Mouse (Mus musculus) c-Kit-negative CD71-positive TER-119-positive erythroid progenitor cells, embryonic 14.5 days (primary cell): ENCODE measurements around the gene Ercc2.

Source experiments
- DNase-seq: peaks from one replicate; pipeline ENCODE4 v3.0.0-alpha.2; 2013; ENCODE audit warnings: low read depth, low spot score

Gene Ercc2

DNA sequence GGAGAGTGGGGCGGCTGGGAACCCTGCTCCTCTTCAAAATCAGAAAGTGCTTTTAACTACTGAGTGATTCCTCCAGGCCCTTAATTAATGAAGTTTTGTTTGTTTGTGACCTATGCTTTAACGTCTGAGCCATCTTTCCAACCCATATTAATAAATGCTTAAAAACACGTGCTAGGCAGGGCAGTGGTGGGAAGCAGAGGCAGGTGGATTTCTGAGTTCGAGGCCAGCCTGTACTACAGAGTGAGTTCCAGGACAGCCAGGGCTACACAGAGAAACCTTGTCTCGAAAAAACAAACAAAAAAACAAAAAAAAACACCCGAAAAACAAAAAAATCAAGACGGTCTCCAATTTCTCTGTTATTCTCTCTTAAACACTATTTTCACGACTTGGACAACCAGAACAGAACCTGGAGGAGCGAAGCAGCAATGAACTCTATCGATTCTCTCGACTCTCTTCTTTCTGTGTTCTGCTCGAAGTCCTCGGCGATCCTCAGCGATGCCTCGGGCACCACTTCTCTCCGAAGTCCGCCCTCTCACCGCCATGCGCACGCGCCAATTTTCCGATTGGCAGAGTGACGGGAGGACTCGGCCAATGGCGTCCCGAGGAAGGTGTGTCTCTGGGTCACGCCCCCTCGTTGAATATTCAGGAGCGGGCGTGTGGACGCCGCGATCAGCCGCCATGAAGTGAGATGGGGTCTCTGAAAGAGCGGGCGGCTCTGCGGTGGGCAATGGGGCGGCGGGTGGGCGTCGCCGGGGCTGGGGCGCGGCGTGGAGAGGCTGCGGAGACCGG, at the start of gene Ercc2:
TSS of gene Ercc2 (plus strand) at position 634 of the 789 bp plus-strand sequence.
- peak; percentile 97 for DNase-seq

DNA sequence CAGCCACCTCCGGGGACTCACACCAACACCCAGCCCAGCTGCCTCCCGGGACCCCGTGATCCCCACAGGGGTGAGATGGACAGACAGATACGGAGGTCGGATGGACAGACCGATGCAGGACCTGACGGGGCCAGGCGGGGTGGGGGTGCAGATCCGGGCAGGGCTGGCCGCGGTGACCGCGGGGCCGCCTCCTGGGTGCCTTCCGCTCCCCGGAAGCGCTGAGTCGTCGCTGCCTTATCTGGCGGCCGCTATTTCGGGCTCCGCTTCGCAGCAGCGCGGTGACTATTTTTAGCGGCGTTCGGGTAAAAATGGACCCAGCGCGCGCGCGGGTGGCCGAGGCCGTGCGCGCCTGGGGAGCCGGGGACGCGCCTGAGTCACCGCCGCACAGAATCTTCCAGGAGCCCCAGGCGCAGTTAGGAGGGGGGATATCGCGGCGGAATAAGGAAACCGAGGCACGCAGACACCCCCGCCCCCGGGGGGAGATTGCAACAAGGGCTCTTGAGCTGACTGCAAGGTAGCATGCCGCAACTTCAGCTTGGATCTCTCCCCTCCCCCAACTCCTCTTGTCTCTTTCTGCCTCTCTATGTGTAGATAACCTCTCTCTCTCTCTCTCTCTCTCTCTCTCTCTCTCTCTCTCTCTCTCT, 49.0 kb upstream of the Ercc2 start:
- DNase-seq = no peak

DNA sequence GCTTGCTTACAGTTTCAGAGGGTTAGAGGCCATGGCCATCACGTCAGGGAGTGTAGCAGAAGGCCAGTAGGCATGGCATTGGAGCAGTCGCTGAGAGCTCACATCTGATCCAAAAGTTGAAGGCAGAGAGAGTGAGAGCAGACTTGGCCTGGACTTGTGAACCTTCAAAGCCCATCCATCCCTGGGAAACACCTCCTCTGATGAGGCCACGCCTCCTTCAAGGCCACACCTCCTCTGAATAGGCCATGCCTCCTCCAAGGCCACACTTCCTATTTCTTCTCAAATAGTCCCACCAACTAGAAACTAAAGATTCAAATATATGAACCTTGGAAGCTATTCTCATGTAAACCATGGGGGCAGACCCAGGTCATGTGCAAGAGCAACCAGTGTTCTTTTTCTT, 46.2 kb upstream of the Ercc2 start:
- no peak for DNase-seq

DNA sequence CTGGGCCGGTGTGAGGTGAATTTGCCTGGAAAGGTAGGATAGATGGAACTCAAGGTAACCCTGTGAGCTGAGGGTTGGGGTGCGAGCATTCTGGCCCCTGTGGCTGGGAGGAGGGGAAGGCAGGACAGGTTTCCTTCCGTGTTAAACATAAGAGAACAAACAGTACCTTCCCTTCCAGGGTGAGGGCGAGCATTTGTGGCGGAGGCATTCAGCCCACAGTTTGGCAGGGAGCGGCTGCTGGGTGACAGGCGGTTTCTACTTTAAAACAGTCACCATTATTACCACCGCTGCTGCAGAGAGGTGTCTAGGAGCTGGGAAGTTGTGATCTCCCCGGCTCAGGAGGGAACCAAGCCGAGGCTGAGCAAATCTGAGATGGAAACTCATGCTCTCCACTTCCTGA, 44.7 kb upstream of the Ercc2 start:
- DNase-seq = no peak

DNA sequence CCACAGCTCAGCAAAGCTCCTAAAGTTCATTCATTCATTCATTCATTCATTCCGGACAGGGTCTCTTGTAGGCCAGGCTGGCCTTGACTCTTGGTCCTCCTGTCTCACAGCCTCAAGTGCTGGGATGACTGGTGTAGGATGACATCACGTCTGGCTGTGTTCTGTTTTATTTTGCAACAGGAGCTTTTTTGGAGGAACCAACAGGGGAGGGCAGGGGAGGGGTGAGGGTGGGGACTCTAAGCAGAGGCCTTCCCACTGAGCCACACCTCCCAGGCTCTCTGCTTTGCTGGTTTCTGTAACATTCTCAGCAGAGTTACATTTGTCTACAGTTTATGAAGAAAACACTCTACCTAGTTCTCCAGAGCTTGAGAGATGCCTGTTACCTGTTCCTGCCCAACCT, 43.8 kb upstream of the Ercc2 start:
- no peak for DNase-seq

DNA sequence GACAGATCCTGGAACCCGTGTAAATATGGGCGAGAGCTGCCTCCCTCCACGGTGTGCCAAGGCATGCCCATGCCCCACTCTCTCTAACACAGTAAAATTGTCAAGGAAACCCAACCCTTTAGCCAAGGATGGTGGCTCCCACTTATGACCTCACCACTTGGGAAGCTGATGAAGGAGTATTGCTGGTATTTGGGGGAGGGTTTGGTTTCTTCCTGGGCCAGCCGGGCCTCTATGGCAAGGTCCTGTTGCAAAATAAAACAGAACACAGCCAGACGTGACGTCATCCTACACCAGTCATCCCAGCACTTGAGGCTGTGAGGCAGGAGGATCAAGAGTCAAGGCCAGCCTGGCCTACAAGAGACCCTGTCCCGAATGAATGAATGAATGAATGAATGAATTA, 43.2 kb upstream of the Ercc2 start:
- DNase-seq = no peak

DNA sequence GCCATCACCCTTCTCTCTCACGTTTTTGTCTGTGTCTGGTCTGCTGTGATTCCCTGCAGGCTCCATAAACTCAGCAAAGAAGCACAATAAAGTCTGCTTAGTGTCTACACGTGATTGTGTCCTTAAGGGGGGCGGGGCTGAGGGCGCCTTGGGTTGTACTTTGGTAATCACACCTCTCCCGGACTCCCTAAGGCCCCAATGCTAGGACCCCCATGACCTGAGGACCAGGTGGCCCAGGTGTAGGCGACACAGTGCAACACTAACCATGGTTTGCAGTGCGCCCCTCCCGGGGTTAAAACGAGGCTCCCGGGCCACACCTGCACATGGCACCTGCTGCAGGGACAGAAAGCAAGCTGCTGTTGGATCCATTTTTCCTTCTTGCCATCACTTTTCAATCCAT, 40.6 kb upstream of the Ercc2 start:
- DNase-seq = no peak

DNA sequence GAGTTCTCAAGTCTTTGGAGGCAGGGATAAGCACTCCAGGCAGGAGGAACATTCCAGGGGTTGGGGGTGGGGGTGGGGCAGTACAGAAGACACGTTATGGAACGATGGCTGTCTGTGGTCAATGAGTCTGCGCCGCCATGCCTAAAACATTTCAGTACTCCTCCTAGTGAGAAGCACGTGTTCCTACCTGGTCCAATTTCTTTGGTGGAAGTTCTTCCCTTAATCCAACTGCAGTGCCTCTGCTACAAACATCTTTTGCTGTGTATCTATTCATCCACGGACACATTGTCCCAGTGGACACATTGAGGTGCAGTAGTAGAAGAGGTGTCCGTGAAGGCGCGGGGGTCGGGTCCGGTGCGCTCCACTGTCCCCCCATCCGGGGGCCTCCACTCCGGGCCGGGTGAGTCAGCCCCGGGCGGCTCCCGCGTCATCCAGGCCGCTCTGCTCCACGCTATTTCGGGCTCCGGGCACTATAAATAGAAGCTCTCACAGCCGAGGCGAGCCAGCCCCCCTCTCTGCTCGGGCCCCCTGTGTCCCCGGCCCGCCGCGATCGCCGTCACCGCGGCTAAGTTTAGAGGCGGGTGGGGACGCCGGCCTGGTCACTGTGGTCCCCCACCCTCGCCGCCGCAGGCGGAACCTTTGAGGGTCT, 39.9 kb upstream of the Ercc2 start:
- no peak for DNase-seq

DNA sequence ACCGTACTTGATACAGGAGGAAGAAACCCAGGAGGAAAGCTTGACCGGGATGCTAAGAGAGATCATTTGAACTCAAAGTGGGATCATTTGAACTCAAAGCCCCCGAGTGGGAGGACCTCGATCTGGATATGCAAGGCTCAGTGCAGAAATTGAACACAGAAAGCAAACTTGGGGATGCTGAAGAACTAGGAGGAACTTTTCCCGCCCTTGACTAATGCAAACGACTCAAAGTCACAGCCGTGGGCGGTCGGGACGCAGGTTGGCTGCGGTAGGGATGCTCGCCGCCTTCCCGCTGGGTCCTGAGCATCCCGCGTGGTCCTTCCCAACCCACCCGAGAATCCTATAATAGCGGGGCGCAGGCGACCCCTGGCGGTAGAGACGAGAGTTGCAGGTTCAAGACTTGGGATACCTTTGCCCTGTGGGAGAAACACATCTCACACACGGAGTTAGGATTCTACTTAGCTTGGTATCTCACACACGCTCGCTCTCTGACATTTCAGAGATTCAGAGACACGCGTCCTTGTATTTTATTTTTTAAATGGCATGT, 39.3 kb upstream of the Ercc2 start:
- DNase-seq = peak; percentile 55

DNA sequence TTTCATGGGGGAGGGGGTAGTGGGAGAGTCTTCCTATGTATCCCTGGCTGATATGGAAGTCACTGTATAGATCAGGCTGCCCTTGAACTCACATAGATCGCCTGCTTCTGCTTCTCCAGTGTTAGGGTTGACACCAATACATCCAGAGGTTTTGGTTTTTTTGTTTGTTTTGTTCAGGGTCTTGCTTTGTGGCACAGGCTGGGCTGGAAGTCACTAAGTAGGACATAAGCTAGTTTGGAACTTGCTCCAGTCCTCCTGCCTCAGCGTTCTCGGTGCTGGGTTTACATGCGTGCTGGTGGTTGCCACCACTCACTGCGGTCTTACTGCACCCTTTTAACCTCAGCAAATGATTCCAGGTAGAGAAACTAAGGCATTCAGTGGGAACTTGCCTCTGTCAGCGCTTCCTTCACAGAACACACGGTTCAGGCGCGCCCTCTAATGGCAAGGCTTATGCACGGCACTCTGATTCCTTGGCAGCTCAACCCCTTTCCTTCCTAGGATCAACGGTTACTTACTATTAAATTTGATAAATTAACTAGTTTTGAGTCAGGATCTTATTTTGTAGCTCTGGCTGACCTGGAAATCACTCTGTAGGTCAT, 38.5 kb upstream of the Ercc2 start:
- DNase-seq = peak; percentile 70

DNA sequence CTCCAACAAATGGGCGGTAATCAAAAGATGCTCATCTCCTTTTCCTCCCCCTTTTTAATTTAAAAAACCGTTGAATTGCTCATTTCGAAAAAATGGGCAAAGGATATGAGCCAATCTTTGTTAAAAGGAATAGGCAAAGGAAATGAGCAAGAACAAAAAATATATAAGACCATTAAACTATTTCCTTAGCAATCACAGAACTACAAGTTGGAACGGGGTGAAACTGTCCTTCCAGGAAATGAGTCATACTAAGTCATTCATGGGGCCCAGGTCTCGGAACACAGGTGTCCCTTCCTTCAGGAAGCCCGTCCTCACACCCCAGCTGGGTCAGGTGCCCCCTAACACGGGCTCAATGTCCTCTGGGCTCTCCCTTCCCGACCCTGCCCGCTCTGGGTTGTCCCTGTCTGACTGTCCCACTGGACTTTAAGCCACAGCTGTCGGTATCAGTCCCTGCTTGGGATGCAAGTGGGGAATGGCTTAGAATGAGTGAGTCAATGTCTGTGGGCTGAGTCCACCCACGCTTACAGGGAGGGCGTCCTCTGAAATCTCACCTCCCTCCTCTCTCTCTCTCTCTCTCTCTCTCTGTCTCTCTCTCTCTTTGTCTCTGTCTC, 37.5 kb upstream of the Ercc2 start, which contains the start of gene Ercc1:
TSS of gene Ercc1 (plus strand) at position 542 of the 611 bp plus-strand sequence.
- no peak for DNase-seq

DNA sequence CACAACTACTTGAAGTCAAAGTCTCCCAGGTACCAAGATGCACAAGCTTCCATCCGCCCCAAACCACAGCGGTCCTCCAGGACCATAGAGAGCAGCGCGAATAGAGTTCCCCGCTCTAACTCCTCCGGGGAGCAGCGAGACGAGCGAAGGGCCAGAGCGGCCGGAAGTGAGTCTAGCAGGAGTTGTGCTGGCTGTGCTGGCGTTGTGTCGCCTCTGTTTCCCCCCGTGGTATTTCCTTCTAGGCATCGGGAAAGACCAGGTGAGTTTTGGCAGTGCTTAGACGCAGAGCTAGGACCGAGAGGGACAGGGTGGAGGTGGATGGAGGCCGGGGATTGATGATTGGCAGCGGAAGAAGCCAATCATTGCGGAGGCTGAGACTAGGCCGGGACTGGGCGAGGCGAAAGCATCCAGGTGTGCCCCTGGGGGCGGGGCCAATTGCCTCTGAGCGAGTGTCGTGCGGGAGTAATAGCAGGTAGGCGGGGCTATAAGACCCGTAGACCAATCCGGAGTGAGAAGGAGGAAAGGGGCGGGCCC, 36.8 kb upstream of the Ercc2 start:
- peak; percentile 95 for DNase-seq

DNA sequence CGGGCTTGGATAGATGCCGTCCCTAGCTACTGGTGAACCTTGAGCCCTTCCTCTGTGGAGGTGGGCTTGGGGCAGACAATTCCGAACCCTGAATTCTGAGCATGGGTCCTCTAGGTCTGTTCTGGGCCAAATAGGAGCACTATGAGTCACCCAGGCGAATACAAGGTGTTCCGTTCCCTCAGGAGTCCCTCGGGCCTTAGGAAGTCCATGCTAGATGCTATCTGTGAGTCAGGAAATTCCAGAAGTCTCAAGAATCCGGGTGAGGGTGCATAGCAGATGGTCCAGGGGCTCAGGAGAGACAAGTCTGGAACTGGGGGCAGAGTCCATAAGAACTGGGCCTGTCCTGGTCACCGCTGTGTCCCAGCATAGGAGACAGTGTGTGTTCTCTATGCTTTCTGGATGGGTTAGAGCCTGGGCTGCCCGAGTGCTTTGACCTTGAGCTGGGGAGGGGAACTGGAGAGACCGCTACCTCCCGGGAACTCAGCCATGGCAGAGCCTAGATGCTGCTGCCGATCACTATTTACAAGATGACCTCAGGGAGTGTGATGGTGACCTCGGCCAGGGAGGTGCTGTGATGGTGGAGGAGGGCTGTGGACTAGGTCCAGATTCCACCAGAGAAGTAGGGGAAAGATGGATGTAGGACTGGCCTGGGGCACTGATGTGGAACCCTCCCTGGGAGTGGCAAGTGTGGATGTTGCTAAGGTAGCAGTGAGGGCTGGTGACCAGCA, 32.5 kb upstream of the Ercc2 start:
- DNase-seq = no peak

DNA sequence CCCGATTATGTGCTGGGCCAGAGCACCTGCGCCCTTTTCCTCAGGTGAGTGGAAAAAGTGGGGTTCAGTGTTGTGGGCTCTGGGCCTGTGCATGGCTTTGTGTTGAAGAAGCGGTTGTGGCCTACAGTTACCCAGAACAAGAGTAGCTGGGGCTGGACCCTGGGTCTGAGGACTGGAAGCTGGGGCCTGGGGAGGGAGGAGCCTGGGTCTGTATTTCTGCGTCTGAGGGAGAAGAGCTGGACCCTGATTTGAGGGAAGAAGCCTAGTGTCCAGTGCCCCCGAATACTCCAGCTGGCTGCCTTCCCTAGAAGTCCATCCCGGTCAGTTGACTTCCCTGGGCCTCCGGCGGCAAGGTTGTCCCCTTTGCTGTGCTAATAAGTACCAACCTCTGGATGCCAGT, 31.6 kb upstream of the Ercc2 start:
- no peak for DNase-seq

DNA sequence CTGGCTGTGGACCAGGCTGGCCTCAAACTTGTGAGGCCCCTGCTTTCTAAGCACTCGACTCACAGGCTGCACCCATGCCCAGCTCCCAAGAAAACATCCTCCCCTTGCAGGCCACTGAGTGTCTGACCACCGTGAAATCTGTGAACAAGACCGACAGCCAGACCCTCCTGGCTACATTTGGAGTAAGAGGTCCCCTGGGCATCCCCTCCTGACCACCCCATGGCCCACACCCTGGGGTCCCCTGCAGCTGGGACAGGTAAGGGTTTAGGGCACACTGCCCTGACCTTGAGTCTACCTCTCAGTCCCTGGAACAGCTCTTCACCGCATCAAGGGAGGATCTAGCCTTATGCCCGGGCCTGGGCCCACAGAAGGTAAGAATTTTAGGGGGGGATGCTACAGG, 26.8 kb upstream of the Ercc2 start:
- DNase-seq = no peak

DNA sequence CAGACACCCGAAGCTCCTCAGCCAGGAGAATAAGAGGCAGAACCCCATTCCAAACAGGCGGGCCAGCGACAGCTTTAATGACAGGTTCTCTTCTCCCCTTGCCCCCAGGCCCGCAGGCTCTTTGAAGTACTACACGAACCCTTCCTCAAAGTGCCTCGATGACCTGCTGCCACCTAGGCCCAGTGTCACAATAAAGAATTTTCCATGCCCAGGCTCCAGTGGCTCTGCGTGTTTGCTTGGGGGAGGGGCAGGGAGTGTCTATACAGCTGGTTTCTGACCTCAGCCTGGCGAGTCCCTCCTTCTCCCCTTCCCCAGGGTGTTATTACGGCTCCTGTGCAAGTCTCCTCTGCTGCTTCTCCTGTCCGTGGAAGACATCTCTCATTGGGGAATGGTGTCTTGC, 25.5 kb upstream of the Ercc2 start:
- DNase-seq = no peak

DNA sequence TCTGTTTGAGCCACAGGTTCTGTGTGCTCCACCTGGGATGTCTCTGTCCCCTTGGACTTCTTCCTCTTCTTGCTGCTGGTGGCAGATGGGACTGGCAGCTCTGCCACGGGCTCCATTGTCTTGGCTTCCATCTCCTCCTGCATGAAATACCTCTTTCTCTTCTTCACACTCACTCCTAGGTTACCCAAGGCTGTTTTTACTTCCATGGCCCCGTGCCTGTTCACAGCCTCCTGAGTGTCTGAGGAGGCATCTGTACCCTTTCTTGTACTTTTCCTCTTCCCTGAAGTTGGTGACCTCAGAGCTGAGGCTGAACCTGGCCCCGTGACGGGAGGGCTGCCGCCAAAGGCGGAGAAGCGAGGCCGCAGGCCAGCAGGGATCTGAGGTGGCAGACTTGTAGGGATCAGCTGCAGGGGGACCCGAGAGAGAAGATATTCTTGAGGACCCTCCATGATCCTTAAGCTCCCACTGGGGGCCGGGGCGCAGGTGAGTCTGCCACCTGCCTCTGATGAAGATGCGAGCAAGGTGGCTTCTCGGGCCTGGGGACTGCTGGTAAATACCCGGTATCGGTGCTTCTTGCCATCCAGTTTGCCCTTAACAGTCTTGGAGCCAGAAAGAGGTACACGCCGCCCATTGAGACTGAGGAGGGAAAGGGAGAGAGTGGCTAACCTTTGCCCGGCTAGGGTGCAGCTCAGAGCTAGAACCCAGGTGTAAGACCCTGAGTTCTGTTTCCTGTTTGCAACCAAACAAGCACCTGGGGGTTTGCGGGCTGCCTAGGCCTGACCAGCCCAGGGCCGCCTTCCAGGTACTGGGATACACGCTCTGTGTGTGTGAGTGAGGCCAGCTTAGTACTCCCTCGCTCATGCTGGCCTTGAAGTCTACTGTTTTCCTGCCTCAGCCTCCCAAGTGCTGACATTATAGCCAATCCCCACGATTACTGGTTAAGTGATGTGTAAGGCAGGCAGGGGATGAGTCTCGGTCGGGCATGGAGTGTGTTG, 24.1 kb upstream of the Ercc2 start:
- no peak for DNase-seq

DNA sequence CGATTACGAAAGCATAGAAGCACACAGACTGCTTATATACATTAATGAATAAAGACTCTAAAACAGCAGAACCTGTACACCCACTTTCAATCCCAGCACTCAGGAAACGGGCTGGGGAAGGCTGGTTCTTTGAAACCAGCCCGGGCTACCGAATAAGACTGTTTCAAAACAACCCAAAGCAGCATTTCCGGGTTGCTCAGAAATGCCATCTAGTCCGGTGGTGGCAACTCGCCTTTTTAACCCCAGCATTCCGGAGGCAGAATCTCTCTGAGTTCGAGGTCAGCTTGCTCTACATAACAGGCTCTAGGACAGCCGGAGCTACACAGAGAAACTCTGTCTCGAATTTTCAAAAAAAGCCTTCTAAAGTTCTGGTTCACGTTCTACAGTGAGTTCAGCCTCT, 23.2 kb upstream of the Ercc2 start:
- no peak for DNase-seq

DNA sequence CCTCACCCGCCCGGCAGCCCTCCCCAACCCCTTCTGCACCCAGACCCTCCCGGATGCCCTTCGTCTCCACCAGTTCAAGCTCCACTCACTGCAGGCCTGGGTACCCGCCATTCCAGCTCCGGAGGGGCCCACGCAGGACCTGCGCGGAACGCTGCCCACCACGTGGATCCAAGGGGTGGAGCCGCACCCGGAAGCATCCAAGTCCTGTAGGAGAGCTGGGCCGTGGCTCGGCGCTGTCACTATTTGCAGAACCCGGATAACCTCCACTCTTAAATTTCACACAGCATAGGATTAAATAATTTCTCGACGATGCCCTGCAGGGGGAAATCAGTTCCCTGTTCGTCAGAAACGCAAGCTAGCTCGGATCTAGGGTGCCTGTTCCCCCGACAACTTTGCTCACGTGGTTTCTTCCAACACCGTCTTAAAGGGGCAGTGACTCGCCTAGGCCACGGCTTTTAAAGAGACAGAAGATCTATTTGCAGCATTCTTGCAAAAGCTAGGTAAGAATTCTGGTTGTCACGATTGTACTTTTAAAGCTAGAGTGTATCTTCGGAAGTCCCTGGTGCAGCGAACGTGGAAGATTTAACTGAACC, 22.4 kb upstream of the Ercc2 start, which contains the start of the genes Cd3eap and Ppp1r13l:
TSS of gene Cd3eap (minus strand) at position 185 of the 593 bp plus-strand sequence.
TSS of gene Ppp1r13l (plus strand) at position 451 of the 593 bp plus-strand sequence.
- peak; percentile 78 for DNase-seq
